32 mouse cellular contexts compared by ENCODE assay signal in genomic region chr10:86325272-86325671, GRCm38 (mm10). TPM values are rescaled to one million over a fixed set of nuclear protein-coding genes. Genes with fewer than 3 reads are reported as not detected.
DNase-seq lines count a peak whose midpoint lies in the region; ATAC-seq and TF ChIP-seq lines count a peak whose summit lies in the region.
"Had no signal": no experiment of that assay in that cellular context is flagged by ENCODE, and none has a peak within 500 bp of the region (broad histone marks: within the 10 kb centered on the region; RNA-seq: fewer than 3 reads in every experiment).

No protein-coding gene starts in this region.

- H3K9ac ChIP-seq in heart, embryonic 15.5 days: no peak overlapping the region
- no peak overlapping the region for H3K9ac ChIP-seq in intestine, embryonic 16.5 days (ENCODE audit: low read depth, low read length)
- H3K9ac ChIP-seq: heart, embryonic 12.5 days; hindbrain, embryonic 14.5 days; limb, embryonic 13.5 days; liver, embryonic 13.5 days; neural tube, embryonic 13.5 days had no signal

- no peak overlapping the region for H3K4me3 ChIP-seq in heart, embryonic 15.5 days
- no peak overlapping the region for H3K4me3 ChIP-seq in layer of hippocampus, adult 2 months
- no peak overlapping the region for H3K4me3 ChIP-seq in intestine, embryonic 16.5 days (ENCODE audit: low read length)
- H3K4me3 ChIP-seq: embryonic facial prominence, embryonic 10.5 days; forebrain, embryonic 10.5 days; heart, embryonic 12.5 days; limb, embryonic 13.5 days; liver, embryonic 13.5 days; midbrain, embryonic 10.5 days; myocyte; neural tube, embryonic 13.5 days had no signal

- 40% methylated on average over 6 of the region's 6 CpGs for WGBS in heart, embryonic 15.5 days
- WGBS in intestine, embryonic 16.5 days: 41% methylated on average over 6 of the region's 6 CpGs

- ATAC-seq in heart, embryonic 15.5 days (replicated peaks; ENCODE audit: insufficient number of reproducible peaks, insufficient read depth, low FRiP score, low read depth): 0 out of 2 replicates have a peak, but pooled peaks have one; percentile 39
- ATAC-seq in intestine, embryonic 16.5 days: no peak; the same call in 1 of the 2 replicates
- ATAC-seq: forebrain, embryonic 16.5 days; inflammation-experienced regulatory T-cells, adult 6 months; midbrain, embryonic 16.5 days; Patski had no signal

- peak overlapping the region; percentile 35 for H3K27ac ChIP-seq in heart, embryonic 15.5 days
- peak overlapping the region; percentile 43; the same call in 1 of the 2 replicates for H3K27ac ChIP-seq in layer of hippocampus, adult 2 months
- no peak overlapping the region for H3K27ac ChIP-seq in intestine, embryonic 16.5 days (ENCODE audit: low read length)
- H3K27ac ChIP-seq: embryonic facial prominence, embryonic 10.5 days; forebrain, embryonic 10.5 days; hindbrain, embryonic 14.5 days; limb, embryonic 13.5 days; liver, embryonic 13.5 days; midbrain, embryonic 10.5 days; neural tube, embryonic 13.5 days had no signal

- H3K27me3 ChIP-seq in heart, embryonic 15.5 days: no peaks in the 10 kb centered on the region
- no peaks in the 10 kb centered on the region for H3K27me3 ChIP-seq in intestine, embryonic 16.5 days (replicated peaks; ENCODE audit: control insufficient read depth, insufficient read depth, low read length)
- H3K27me3 ChIP-seq: CH12.LX; heart, embryonic 12.5 days; limb, embryonic 13.5 days; liver, embryonic 13.5 days; neural tube, embryonic 13.5 days; Patski had no signal

- peaks cover 40% of the 10 kb centered on the region for H3K4me1 ChIP-seq in heart, embryonic 15.5 days (replicated peaks)
- no peaks in the 10 kb centered on the region; the same call in 1 of the 2 replicates for H3K4me1 ChIP-seq in intestine, embryonic 16.5 days (ENCODE audit: control insufficient read depth, insufficient read depth, low read length)
- H3K4me1 ChIP-seq: neural tube, embryonic 13.5 days had no signal

- H3K4me2 ChIP-seq in heart, embryonic 15.5 days: no peak overlapping the region
- no peak overlapping the region for H3K4me2 ChIP-seq in intestine, embryonic 16.5 days (ENCODE audit: low read depth, low read length)
- H3K4me2 ChIP-seq: heart, embryonic 12.5 days; hindbrain, embryonic 14.5 days; limb, embryonic 13.5 days; liver, embryonic 13.5 days; neural tube, embryonic 13.5 days had no signal

- no peaks in the 10 kb centered on the region for H3K36me3 ChIP-seq in heart, embryonic 15.5 days
- H3K36me3 ChIP-seq in intestine, embryonic 16.5 days (ENCODE audit: control insufficient read depth, insufficient read depth, low read length): no peaks in the 10 kb centered on the region
- H3K36me3 ChIP-seq: embryonic facial prominence, embryonic 10.5 days; forebrain, embryonic 10.5 days; liver, embryonic 13.5 days; neural tube, embryonic 13.5 days had no signal

- H3K9me3 ChIP-seq in heart, embryonic 15.5 days (replicated peaks): no peaks in the 10 kb centered on the region
- H3K9me3 ChIP-seq in intestine, embryonic 16.5 days (ENCODE audit: control insufficient read depth, low read length): no peaks in the 10 kb centered on the region
- H3K9me3 ChIP-seq: embryonic facial prominence, embryonic 10.5 days; forebrain, embryonic 10.5 days; heart, embryonic 12.5 days; limb, embryonic 13.5 days; liver, embryonic 13.5 days; midbrain, embryonic 10.5 days; neural tube, embryonic 13.5 days had no signal

- DNase-seq in heart, adult 8-10 months (ENCODE audit: low spot score): no peak
- no peak for DNase-seq in layer of hippocampus, adult 2 months (ENCODE audit: low spot score in 2 of 2)
- no peak for DNase-seq in layer of hippocampus, postnatal 36 days
- peak; percentile 19 for DNase-seq in lung, postnatal 10 days
- DNase-seq in lung, postnatal 4 days: no peak
- DNase-seq: adrenal gland, adult 2 months; B cell, adult 2 months; cerebellum, adult 11-12 months; cerebellum, postnatal 10 days; gastrocnemius, postnatal 14 days; heart, postnatal 4 days; kidney, adult 8-10 months; liver, embryonic 13.5 days; retina, postnatal 1 day; right cerebral cortex, postnatal 25 days; spleen, adult 18-20 months; thymus, postnatal 14 days had no signal

- no peak for TF ChIP-seq CTCF in layer of hippocampus, adult 2 months (conservative IDR thresholded peaks at IDR 0.05)

RNA-seq across cellular contexts. Expression of gene Timp3, which starts 25.1 kb away (rescaled TPM):
- polyA plus RNA-seq in heart, embryonic 15.5 days (2015; fragmentation: Nextera tagmentation; extraction: Ambion mirVana): 78.8 and 81.2 TPM in 2 replicates
- 100 to 1,000 TPM; 157 to 180 (median 176) TPM for total RNA-seq in heart, adult 8-10 months (2022)
- 10 to 100 TPM; 61.8 to 62.0 TPM for total RNA-seq in layer of hippocampus, adult 2 months (2021)
- 10 to 100 TPM; 49.2 to 60.3 TPM for total RNA-seq in layer of hippocampus, postnatal 36 days (2021)
- polyA plus RNA-seq in intestine, embryonic 16.5 days (2015; fragmentation: Nextera tagmentation; extraction: Ambion mirVana): 43.4 and 43.7 TPM in 2 replicates
- polyA plus RNA-seq: inflammation-experienced regulatory T-cells, adult 6 months had no signal
